22 mouse cellular contexts compared by ENCODE assay signal in genomic region chr16:9671222-9671621, GRCm38 (mm10).
DNase-seq lines count a peak whose midpoint lies in the region; ATAC-seq and TF ChIP-seq lines count a peak whose summit lies in the region.
"Had no signal": no experiment of that assay in that cellular context is flagged by ENCODE, and none has a peak within 500 bp of the region (broad histone marks: within the 10 kb centered on the region; RNA-seq: fewer than 3 reads in every experiment).

No protein-coding gene starts in this region.

- no peaks in the 10 kb centered on the region for H3K9me3 ChIP-seq in heart, embryonic 15.5 days (replicated peaks)
- H3K9me3 ChIP-seq in lung, postnatal 0 days (ENCODE audit: low read length): no peaks in the 10 kb centered on the region
- H3K9me3 ChIP-seq: embryonic facial prominence, embryonic 10.5 days; forebrain, embryonic 10.5 days had no signal

- no peaks in the 10 kb centered on the region for H3K79me2 ChIP-seq in heart, adult 2 months (replicated peaks; ENCODE audit: control insufficient read depth, insufficient read depth, low read length)
- no peaks in the 10 kb centered on the region for H3K79me2 ChIP-seq in liver, adult 2 months (ENCODE audit: control insufficient read depth, insufficient read depth, low read length)

- no peak overlapping the region for H3K9ac ChIP-seq in heart, embryonic 15.5 days
- no peak overlapping the region for H3K9ac ChIP-seq in heart, adult 2 months (ENCODE audit: low read depth, low read length)
- H3K9ac ChIP-seq in liver, adult 2 months (ENCODE audit: low read depth, low read length): no peak overlapping the region
- H3K9ac ChIP-seq in lung, postnatal 0 days (replicated peaks; ENCODE audit: low read depth): no peak overlapping the region
- H3K9ac ChIP-seq: hindbrain, embryonic 14.5 days had no signal

- no peak overlapping the region for H3K4me2 ChIP-seq in heart, embryonic 15.5 days
- no peak overlapping the region for H3K4me2 ChIP-seq in lung, postnatal 0 days (replicated peaks; ENCODE audit: low read depth, low read length)
- H3K4me2 ChIP-seq: hindbrain, embryonic 14.5 days had no signal

- H3K4me3 ChIP-seq in heart, embryonic 15.5 days: no peak overlapping the region
- H3K4me3 ChIP-seq in heart, adult 2 months: no peak overlapping the region
- no peak overlapping the region for H3K4me3 ChIP-seq in liver, adult 2 months (ENCODE audit: insufficient read depth, low read depth, low read length)
- H3K4me3 ChIP-seq in lung, postnatal 0 days (ENCODE audit: low read depth, low read length): no peak overlapping the region
- H3K4me3 ChIP-seq: embryonic facial prominence, embryonic 10.5 days; erythroblast, embryonic 14.5 days; forebrain, embryonic 10.5 days; gastrocnemius, adult 2 months had no signal

- TF ChIP-seq CTCF in heart, adult 2 months (IDR thresholded peaks at IDR 0.05): no peak
- no peak for TF ChIP-seq CTCF in liver, adult 2 months (IDR thresholded peaks at IDR 0.05; ENCODE audit: low read depth, low read length)
- TF ChIP-seq CTCF in lung, postnatal 0 days (IDR thresholded peaks at IDR 0.05): no peak

- H3K27ac ChIP-seq in heart, embryonic 15.5 days: peak overlapping the region; percentile 31; the same call in 1 of the 2 replicates
- no peak overlapping the region for H3K27ac ChIP-seq in heart, adult 2 months
- H3K27ac ChIP-seq in liver, adult 2 months (replicated peaks; ENCODE audit: insufficient read depth, low read depth, low read length): no peak overlapping the region
- no peak overlapping the region for H3K27ac ChIP-seq in lung, postnatal 0 days (ENCODE audit: low read length)
- H3K27ac ChIP-seq: embryonic facial prominence, embryonic 10.5 days; forebrain, embryonic 10.5 days; gastrocnemius, adult 2 months; hindbrain, embryonic 14.5 days had no signal

- intact Hi-C loops in heart, adult 2 months (cut with DNase I): no loop called here

- no peaks in the 10 kb centered on the region for H3K36me3 ChIP-seq in heart, embryonic 15.5 days
- H3K36me3 ChIP-seq in heart, adult 2 months (ENCODE audit: control insufficient read depth, insufficient read depth, low read length): no peaks in the 10 kb centered on the region
- H3K36me3 ChIP-seq in liver, adult 2 months (ENCODE audit: control insufficient read depth, insufficient read depth, low read length): no peaks in the 10 kb centered on the region
- no peaks in the 10 kb centered on the region for H3K36me3 ChIP-seq in lung, postnatal 0 days (ENCODE audit: insufficient read depth, low read length)
- H3K36me3 ChIP-seq: embryonic facial prominence, embryonic 10.5 days; forebrain, embryonic 10.5 days had no signal

- DNase-seq in heart, adult 2 months: no peak
- peak; percentile 45 for DNase-seq in liver, adult 2 months (ENCODE audit: extremely low read depth, low read depth, low spot score)
- no peak for DNase-seq in liver
- DNase-seq in lung, postnatal 0 days (ENCODE audit: low spot score): peak; percentile 60
- peak; percentile 35 for DNase-seq in lung, postnatal 25 days (ENCODE audit: low spot score)
- no peak for DNase-seq in embryo, embryonic 11 days
- DNase-seq in adrenal gland, postnatal 14 days: no peak
- DNase-seq: adrenal gland, postnatal 25 days; cerebellum, adult 18-20 months; cerebellum, postnatal 36 days; gastrocnemius, adult 2 months; gastrocnemius, postnatal 36 days; heart, adult 11 months; heart, postnatal 14 days had no signal

- peaks cover 6% of the 10 kb centered on the region for H3K4me1 ChIP-seq in heart, embryonic 15.5 days (replicated peaks)
- H3K4me1 ChIP-seq in heart, adult 2 months (ENCODE audit: control insufficient read depth, insufficient read depth, low read length): no peaks in the 10 kb centered on the region
- no peaks in the 10 kb centered on the region for H3K4me1 ChIP-seq in liver, adult 2 months (ENCODE audit: control insufficient read depth, insufficient read depth, low read length)
- no peaks in the 10 kb centered on the region for H3K4me1 ChIP-seq in lung, postnatal 0 days (ENCODE audit: insufficient read depth, low read depth, low read length)
- H3K4me1 ChIP-seq: embryonic facial prominence, embryonic 10.5 days; forebrain, embryonic 10.5 days had no signal

- TF ChIP-seq POLR2A in heart, adult 2 months (IDR thresholded peaks at IDR 0.05; ENCODE audit: insufficient read depth, low read depth, low read length): no peak
- TF ChIP-seq POLR2A in liver, adult 2 months (IDR thresholded peaks at IDR 0.05; ENCODE audit: extremely low read depth, insufficient read depth, low read length): no peak

- ATAC-seq in heart, embryonic 15.5 days (replicated peaks; ENCODE audit: insufficient number of reproducible peaks, insufficient read depth, low FRiP score, low read depth): no peak
- ATAC-seq in lung, postnatal 0 days: peak; percentile 69
- ATAC-seq: activated CD4-positive, CD25-positive, alpha-beta regulatory T cell, adult 4 months; Patski had no signal

- TF ChIP-seq EP300 in heart, adult 2 months (IDR thresholded peaks at IDR 0.05; ENCODE audit: insufficient read depth, low read depth, low read length): no peak
- no peak for TF ChIP-seq EP300 in lung, postnatal 0 days (IDR thresholded peaks at IDR 0.05)

- H3K27me3 ChIP-seq in heart, embryonic 15.5 days: no peaks in the 10 kb centered on the region
- 0 out of 2 replicates have a peak, but pooled peaks cover 2% of the 10 kb centered on the region for H3K27me3 ChIP-seq in heart, adult 2 months (ENCODE audit: control insufficient read depth, insufficient read depth, low read length)
- no peaks in the 10 kb centered on the region for H3K27me3 ChIP-seq in liver, adult 2 months (ENCODE audit: control insufficient read depth, insufficient read depth, low read length)
- H3K27me3 ChIP-seq in lung, postnatal 0 days (replicated peaks; ENCODE audit: insufficient read depth, low read length): no peaks in the 10 kb centered on the region
- H3K27me3 ChIP-seq: CH12.LX, Patski had no signal

- 50% methylated on average over 1 of the region's 1 CpGs for WGBS in heart, embryonic 15.5 days
- WGBS in heart, adult 2 months: 26% methylated on average over 1 of the region's 1 CpGs
- 44% methylated on average over 1 of the region's 1 CpGs for WGBS in liver, adult 2 months
- 49% methylated on average over 1 of the region's 1 CpGs for WGBS in lung, postnatal 0 days

Comparison
In these comparisons a context has a peak if more than half of its experiments do, and no peak if none do; other contexts are left out.
1. DNase-seq: peak in liver, adult 2 months (single experiment), lung, postnatal 0 days (single experiment) and lung, postnatal 25 days (single experiment); none in heart, adult 2 months (0 of 2), liver (single experiment), embryo, embryonic 11 days (single experiment) and adrenal gland, postnatal 14 days (single experiment).